Mouse (Mus musculus) limb, embryonic 12.5 days (tissue): ENCODE results near the gene Brf1. TPM values are rescaled to one million over a fixed set of nuclear protein-coding genes. Genes with fewer than 3 reads are reported as not detected.

ENCODE experiments used
- ATAC-seq: fragments of 200-750 bp; cut with Nextera tagmentation; 2 replicates; pipeline ENCODE4 v1.8.0; 2017; ENCODE audit warnings: low read depth, moderate TSS enrichment; ENCODE audit not compliant: insufficient number of reproducible peaks, insufficient read depth, low FRiP score, low TSS enrichment
- H3K27ac ChIP-seq: fragments of 300-500 bp; sonication (generic); 2 replicates; pipeline ENCODE4 v1.5.1; 2016; ENCODE audit warnings: mild to moderate bottlenecking, moderate library complexity
- H3K27me3 ChIP-seq: fragments of 300-500 bp; sonication (generic); 2 replicates; pipeline ENCODE4 v1.6.1; 2016; ENCODE audit warnings: mild to moderate bottlenecking, moderate library complexity
- H3K36me3 ChIP-seq: fragments of 300-500 bp; sonication (generic); 2 replicates; pipeline ENCODE4 v1.6.1; 2016; ENCODE audit warnings: mild to moderate bottlenecking, moderate library complexity
- H3K4me1 ChIP-seq: fragments of 300-500 bp; sonication (generic); replicated peaks from 2 replicates; pipeline ENCODE4 v1.6.1; 2016
- H3K4me2 ChIP-seq: fragments of 300-500 bp; sonication (generic); 2 replicates; pipeline ENCODE4 v1.6.1; 2016; ENCODE audit warnings: mild to moderate bottlenecking, moderate library complexity
- H3K4me3 ChIP-seq: fragments of 300-500 bp; sonication (generic); replicated peaks from 2 replicates; pipeline ENCODE4 v1.5.1; 2016; ENCODE audit warnings: mild to moderate bottlenecking
- H3K9ac ChIP-seq: fragments of 300-500 bp; sonication (generic); replicated peaks from 2 replicates; pipeline ENCODE4 v1.6.1; 2016; ENCODE audit warnings: mild to moderate bottlenecking, moderate library complexity
- H3K9me3 ChIP-seq: fragments of 300-500 bp; sonication (generic); 2 replicates; pipeline ENCODE4 v1.6.1; 2016; ENCODE audit warnings: mild to moderate bottlenecking, moderate library complexity
- WGBS: fragments of 180-500 bp; shearing (Covaris S2); methylation state at CpG from one replicate; pipeline ENCODE4 v1.1.7; 2016; 5-methylcytosine and 5-hydroxymethylcytosine counted together
- polyA plus RNA-seq: library from polyadenylated mRNA; unstranded; fragments of >200 nt; fragmentation: Nextera tagmentation; extraction: Ambion mirVana; gene quantifications from 2 replicates; pipeline ENCODE4 v1.2.1, GENCODE M21; 2016

Brf1 gene
- polyA plus RNA-seq, 1 experiment from 2014 or later = 83.0 TPM

- H3K4me3 ChIP-seq = no peak overlapping the region
- H3K27me3 ChIP-seq = no peaks in the 10 kb centered on the region
- peaks cover 78% of the 10 kb centered on the region for H3K36me3 ChIP-seq
- ATAC-seq = no peak
- 89% methylated on average over 9 of the region's 9 CpGs for WGBS
- peaks cover 14% of the 10 kb centered on the region for H3K4me1 ChIP-seq
- H3K4me2 ChIP-seq = no peak overlapping the region
- no peak overlapping the region for H3K27ac ChIP-seq
- H3K9me3 ChIP-seq = no peaks in the 10 kb centered on the region
- no peak overlapping the region for H3K9ac ChIP-seq
Measured at GRCm38 (mm10) chr12:112974736-112975135, 25.8 kb downstream of the Brf1 start.

GRCm38 (mm10) chr12:112969616-112970015 lies 30.9 kb downstream of the Brf1 start:
- no peak for ATAC-seq
- Histone ChIP-seq H3K36me3 (peaks cover 98% of the 10 kb centered on the region), H3K4me1 (no peaks in the 10 kb centered on the region), H3K4me2 (no peak overlapping the region), H3K27ac (0 out of 2 replicates have a peak overlapping the region, but pooled peaks have one; percentile 12), H3K4me3 (no peak overlapping the region), H3K27me3 (no peaks in the 10 kb centered on the region), H3K9me3 (no peaks in the 10 kb centered on the region), H3K9ac (no peak overlapping the region)
- 92% methylated on average over 6 of the region's 6 CpGs for WGBS

- H3K4me1 ChIP-seq = no peaks in the 10 kb centered on the region
- H3K36me3 ChIP-seq = peaks cover 98% of the 10 kb centered on the region
- no peak overlapping the region for H3K4me3 ChIP-seq
- no peak overlapping the region for H3K9ac ChIP-seq
- no peaks in the 10 kb centered on the region for H3K27me3 ChIP-seq
- WGBS = 59% methylated on average over 8 of the region's 8 CpGs
- no peak overlapping the region for H3K27ac ChIP-seq
- ATAC-seq = no peak
- no peak overlapping the region for H3K4me2 ChIP-seq
- no peaks in the 10 kb centered on the region for H3K9me3 ChIP-seq
Measured at GRCm38 (mm10) chr12:112968943-112969342, 31.6 kb downstream of the Brf1 start.

- Histone ChIP-seq H3K27me3 (no peaks in the 10 kb centered on the region), H3K36me3 (peaks cover 98% of the 10 kb centered on the region), H3K4me3 (no peak overlapping the region), H3K9ac (no peak overlapping the region), H3K4me1 (no peaks in the 10 kb centered on the region), H3K9me3 (no peaks in the 10 kb centered on the region), H3K4me2 (no peak overlapping the region), H3K27ac (no peak overlapping the region)
- 90% methylated on average over 13 of the region's 13 CpGs for WGBS
- no peak for ATAC-seq
Measured at GRCm38 (mm10) chr12:112965783-112966182, 34.7 kb downstream of the Brf1 start.

GRCm38 (mm10) chr12:112961872-112962271 lies 38.6 kb downstream of the Brf1 start:
- no peak for ATAC-seq
- Histone ChIP-seq H3K27me3 (no peaks in the 10 kb centered on the region), H3K36me3 (peaks cover 97% of the 10 kb centered on the region), H3K4me3 (no peak overlapping the region), H3K4me2 (no peak overlapping the region), H3K9me3 (no peaks in the 10 kb centered on the region), H3K27ac (no peak overlapping the region), H3K9ac (no peak overlapping the region), H3K4me1 (no peaks in the 10 kb centered on the region)
- 90% methylated on average over 5 of the region's 5 CpGs for WGBS

GRCm38 (mm10) chr12:112961428-112961827 lies 39.1 kb downstream of the Brf1 start:
- H3K27ac ChIP-seq = no peak overlapping the region
- H3K4me1 ChIP-seq = no peaks in the 10 kb centered on the region
- no peaks in the 10 kb centered on the region for H3K27me3 ChIP-seq
- H3K9ac ChIP-seq = no peak overlapping the region
- H3K36me3 ChIP-seq = peaks cover 97% of the 10 kb centered on the region
- no peaks in the 10 kb centered on the region for H3K9me3 ChIP-seq
- H3K4me2 ChIP-seq = no peak overlapping the region
- no peak overlapping the region for H3K4me3 ChIP-seq
- WGBS = 91% methylated on average over 7 of the region's 7 CpGs
- no peak for ATAC-seq

- no peaks in the 10 kb centered on the region for H3K9me3 ChIP-seq
- no peak for ATAC-seq
- H3K4me2 ChIP-seq = no peak overlapping the region
- H3K4me3 ChIP-seq = no peak overlapping the region
- H3K27ac ChIP-seq = no peak overlapping the region
- no peaks in the 10 kb centered on the region for H3K4me1 ChIP-seq
- H3K36me3 ChIP-seq = peaks cover 84% of the 10 kb centered on the region
- no peak overlapping the region for H3K9ac ChIP-seq
- WGBS = 88% methylated on average over 8 of the region's 8 CpGs
- H3K27me3 ChIP-seq = no peaks in the 10 kb centered on the region
Measured at GRCm38 (mm10) chr12:112959421-112959820, 41.1 kb downstream of the Brf1 start.

GRCm38 (mm10) chr12:112958303-112958702 lies 42.2 kb downstream of the Brf1 start:
- no peak overlapping the region for H3K4me3 ChIP-seq
- no peak for ATAC-seq
- H3K9ac ChIP-seq = no peak overlapping the region
- no peak overlapping the region for H3K4me2 ChIP-seq
- H3K27ac ChIP-seq = 0 out of 2 replicates have a peak overlapping the region, but pooled peaks have one; percentile 17
- 40% methylated on average over 4 of the region's 4 CpGs for WGBS
- H3K27me3 ChIP-seq = no peaks in the 10 kb centered on the region
- H3K9me3 ChIP-seq = no peaks in the 10 kb centered on the region
- no peaks in the 10 kb centered on the region for H3K4me1 ChIP-seq
- peaks cover 73% of the 10 kb centered on the region for H3K36me3 ChIP-seq

- peaks cover 9% of the 10 kb centered on the region for H3K4me1 ChIP-seq
- H3K9me3 ChIP-seq = no peaks in the 10 kb centered on the region
- H3K4me3 ChIP-seq = no peak overlapping the region
- H3K27me3 ChIP-seq = no peaks in the 10 kb centered on the region; the same call in 1 of the 2 replicates
- H3K9ac ChIP-seq = no peak overlapping the region
- 0 out of 2 replicates have a peak, but pooled peaks have one; percentile 26 for ATAC-seq
- H3K4me2 ChIP-seq = no peak overlapping the region
- peaks cover 48% of the 10 kb centered on the region for H3K36me3 ChIP-seq
- WGBS = 47% methylated on average over 4 of the region's 4 CpGs
- H3K27ac ChIP-seq = no peak overlapping the region
Measured at GRCm38 (mm10) chr12:112955800-112956199, 44.7 kb downstream of the Brf1 start.

- H3K36me3 ChIP-seq = peaks cover 23% of the 10 kb centered on the region
- H3K27me3 ChIP-seq = no peaks in the 10 kb centered on the region; the same call in 1 of the 2 replicates
- H3K4me2 ChIP-seq = no peak overlapping the region
- peak overlapping the region; percentile 29; the same call in 1 of the 2 replicates for H3K27ac ChIP-seq
- no peak for ATAC-seq
- 81% methylated on average over 3 of the region's 3 CpGs for WGBS
- no peak overlapping the region for H3K9ac ChIP-seq
- peaks cover 18% of the 10 kb centered on the region for H3K4me1 ChIP-seq
- H3K9me3 ChIP-seq = no peaks in the 10 kb centered on the region
- no peak overlapping the region for H3K4me3 ChIP-seq
Measured at GRCm38 (mm10) chr12:112952926-112953565, 47.5 kb downstream of the Brf1 start.

GRCm38 (mm10) chr12:112952433-112952832 lies 48.1 kb downstream of the Brf1 start:
- H3K27ac ChIP-seq = no peak overlapping the region
- H3K4me1 ChIP-seq = peaks cover 18% of the 10 kb centered on the region
- H3K4me3 ChIP-seq = no peak overlapping the region
- WGBS = 50% methylated on average over 8 of the region's 8 CpGs
- peaks cover 16% of the 10 kb centered on the region for H3K36me3 ChIP-seq
- H3K9ac ChIP-seq = no peak overlapping the region
- H3K4me2 ChIP-seq = no peak overlapping the region
- H3K27me3 ChIP-seq = no peaks in the 10 kb centered on the region; the same call in 1 of the 2 replicates
- no peaks in the 10 kb centered on the region for H3K9me3 ChIP-seq
- ATAC-seq = no peak
